Mouse (Mus musculus): ENCODE data around the gene Cyp2u1.

DNA sequence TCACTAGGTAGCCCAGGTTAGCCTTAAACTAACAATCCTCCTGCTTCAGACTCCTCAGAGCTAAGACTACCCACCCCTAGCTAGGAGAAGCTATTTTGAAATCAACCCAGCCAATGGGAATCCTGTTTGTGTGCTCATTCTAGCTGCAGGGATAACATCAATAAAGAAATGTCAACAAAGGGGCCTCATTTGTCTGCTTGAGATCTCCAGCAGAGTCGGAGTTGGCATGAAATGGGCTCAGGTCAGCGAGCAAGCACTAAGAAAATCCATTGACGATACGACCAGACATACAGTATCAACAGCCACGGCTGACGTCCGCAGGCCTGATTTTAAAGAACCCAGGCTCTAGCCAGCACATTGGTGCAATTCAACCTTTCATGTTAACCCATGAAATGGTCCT is 24.2 kb upstream of the Cyp2u1 start:
- TF ChIP-seq CTCF (IDR thresholded peaks at IDR 0.05; ENCODE audit: low read depth, low read length) (no peak), POLR2A (IDR thresholded peaks at IDR 0.05; ENCODE audit: insufficient read depth, low read length) (no peak)

Measured in ES-Bruce4 (cell line).